Mouse (Mus musculus) liver, embryonic 14.5 days (tissue): ENCODE data around the gene Sos2. TPM values are rescaled to one million over a fixed set of nuclear protein-coding genes. Genes with fewer than 3 reads are reported as not detected.

Experiments
- ATAC-seq: fragments of 200-750 bp; cut with Nextera tagmentation; 2 replicates; pipeline ENCODE4 v1.8.0; 2017; ENCODE audit warnings: moderate number of reproducible peaks, mild to moderate bottlenecking, moderate library complexity; ENCODE audit not compliant: insufficient read depth
- DNase-seq, 3 experiments: peaks; one replicate each; pipeline ENCODE4 v3.0.0-alpha.2; 2012 to 2013; ENCODE audit warnings: low read depth in 3 of 3, low spot score in 3 of 3
- H3K27ac ChIP-seq: fragments of 300-500 bp; sonication (generic); 2 replicates; pipeline ENCODE4 v1.5.1; 2014; ENCODE audit warnings: moderate library complexity, mild to moderate bottlenecking, control low read depth, inconsistent platforms
- H3K27me3 ChIP-seq: fragments of 300-500 bp; sonication (generic); 2 replicates; pipeline ENCODE4 v1.6.1; 2014; ENCODE audit warnings: mild to moderate bottlenecking, low read length, moderate library complexity; ENCODE audit not compliant: control insufficient read depth, insufficient read depth
- H3K36me3 ChIP-seq: fragments of 300-500 bp; sonication (generic); replicated peaks from 2 replicates; pipeline ENCODE4 v1.6.1; 2014; ENCODE audit warnings: low read depth; ENCODE audit not compliant: control insufficient read depth, insufficient read depth
- H3K4me1 ChIP-seq, 2 experiments: fragments of 200-500 bp in 1 of 2; fragments of 300-500 bp in 1 of 2; sonication (generic) in 1 of 2; replicated peaks; 2 replicates each; pipeline ENCODE4 v1.6.1; 2012 to 2014; ENCODE audit warnings: antibody characterized with exemption in 1 of 2, inconsistent platforms in 1 of 2, low read length in 1 of 2; ENCODE audit not compliant: control insufficient read depth in 2 of 2, insufficient read depth in 2 of 2
- H3K4me2 ChIP-seq: fragments of 300-500 bp; sonication (generic); 2 replicates; pipeline ENCODE4 v1.6.1; 2014; ENCODE audit warnings: low read depth, mild to moderate bottlenecking, control low read depth, moderate library complexity
- H3K4me3 ChIP-seq, 2 experiments: fragments of 200-500 bp in 1 of 2; fragments of 300-500 bp in 1 of 2; sonication (generic) in 1 of 2; 2 replicates each; pipeline ENCODE4 v1.5.1; 2012 to 2014; ENCODE audit warnings: low read depth in 2 of 2, low read length in 2 of 2, mild to moderate bottlenecking in 2 of 2, control low read depth in 1 of 2, inconsistent platforms in 1 of 2, moderate library complexity in 1 of 2; ENCODE audit not compliant: insufficient read depth in 1 of 2
- H3K9ac ChIP-seq: fragments of 300-500 bp; sonication (generic); replicated peaks from 2 replicates; pipeline ENCODE4 v1.6.1; 2014; ENCODE audit warnings: mild to moderate bottlenecking, control low read depth, moderate library complexity
- H3K9me3 ChIP-seq: fragments of 300-500 bp; sonication (generic); 2 replicates; pipeline ENCODE4 v1.6.1; 2016; ENCODE audit warnings: low read length, mixed read lengths; ENCODE audit not compliant: control insufficient read depth
- CTCF ChIP-seq: IDR thresholded peaks from 2 replicates; pipeline ENCODE4 v1.5.1; 2016; ENCODE audit warnings: antibody characterized with exemption, low read depth, control low read depth
- EP300 ChIP-seq: IDR thresholded peaks from 2 replicates; pipeline ENCODE4 v1.6.1; 2016; ENCODE audit warnings: antibody characterized with exemption, low read depth
- WGBS: fragments of 180-500 bp; shearing (Covaris S2); extraction: QIAGEN DNeasy Blood & Tissue Kit; methylation state at CpG from one replicate; pipeline ENCODE4 v1.1.7; 2014; ENCODE audit not compliant: insufficient replicate concordance; 5-methylcytosine and 5-hydroxymethylcytosine counted together
- microRNA-seq: library from miRNA; unstranded; fragments of <30 nt; microRNA quantifications from one replicate; pipeline ENCODE4, GENCODE M21; 2016
- polyA plus RNA-seq, 2 experiments: library from polyadenylated mRNA; depleted of rRNA in 1 of 2; stranded (reverse) in 1 of 2; unstranded in 1 of 2; fragments of >200 nt; fragmentation: Nextera tagmentation in 1 of 2; extraction: Ambion mirVana in 1 of 2; gene quantifications; 2 replicates each; pipeline versions ENCODE4 v1.2.1 to v1.2.3; 2012 to 2014

The Sos2 gene
- polyA plus RNA-seq, 2 experiments = 3.6 to 7.6 TPM

DNA sequence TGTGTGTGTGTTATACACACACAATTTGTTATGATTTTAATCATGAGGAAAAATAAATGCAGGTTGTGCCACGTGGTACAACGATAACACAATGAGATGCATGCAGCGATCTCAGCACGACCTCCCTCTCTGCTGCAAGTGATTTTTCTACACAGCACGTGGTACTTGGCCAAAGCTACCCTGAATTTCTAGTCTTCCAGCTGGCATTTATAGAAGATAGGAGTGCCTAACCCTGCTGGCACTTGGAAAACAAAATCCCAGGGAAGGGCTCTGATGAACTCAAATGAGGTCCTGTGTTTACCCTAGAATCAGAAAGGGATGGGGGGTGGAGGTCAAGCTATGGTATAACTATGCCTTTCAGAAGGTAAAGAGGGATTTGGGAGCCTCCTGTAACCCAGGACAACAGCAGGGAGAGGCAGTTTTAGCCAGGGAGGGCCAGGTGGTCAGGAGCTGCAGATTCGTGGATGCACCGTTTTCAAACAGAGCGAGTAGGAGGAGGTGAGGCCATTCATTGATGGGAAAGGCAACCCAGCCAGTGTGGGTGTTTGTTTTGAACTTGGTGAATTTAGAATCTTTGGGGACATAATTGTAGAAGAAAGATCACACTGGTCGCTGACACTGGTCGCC lies 144.9 kb downstream of the Sos2 start:
- Histone ChIP-seq H3K27me3 (no peaks in the 10 kb centered on the region), H3K4me1 (peaks cover 3 to 39% of the 10 kb centered on the region in 2 experiments), H3K4me2 (peak overlapping the region; percentile 57), H3K9ac (no peak overlapping the region), H3K27ac (no peak overlapping the region), H3K9me3 (no peaks in the 10 kb centered on the region), H3K4me3 (no peak overlapping the region), H3K36me3 (no peaks in the 10 kb centered on the region)
- ATAC-seq (no peak), DNase-seq (no peak)
- WGBS = 58% methylated on average over 10 of the region's 10 CpGs
- TF ChIP-seq CTCF = no peak
- TF ChIP-seq EP300 = no peak

Small RNA genes lying within 50 kb of the gene (microRNA-seq; reads per million reads assigned to microRNA genes)
- gene Gm23018 = not detected

Other genes starting within 250 kb of the Sos2 start
- gene Vcpkmt, start 98.8 kb downstream of the Sos2 start, polyA plus RNA-seq (2012; rRNA removed) = 3.9 and 7.4 TPM in 2 replicates
- gene Vcpkmt, start 98.8 kb downstream of the Sos2 start, polyA plus RNA-seq (2014; fragmentation: Nextera tagmentation; extraction: Ambion mirVana) = 12.4 and 13.8 TPM in 2 replicates
- gene L2hgdh, start 43.0 kb upstream of the Sos2 start, polyA plus RNA-seq (2012; rRNA removed) = 5.4 and 7.5 TPM in 2 replicates
- 9.3 and 11.6 TPM in 2 replicates for gene L2hgdh, start 43.0 kb upstream of the Sos2 start, polyA plus RNA-seq (2014; fragmentation: Nextera tagmentation; extraction: Ambion mirVana)
- gene Atp5s, start 43.1 kb upstream of the Sos2 start, polyA plus RNA-seq (2012; rRNA removed) = 8.1 and 12.0 TPM in 2 replicates
- 20.7 and 22.0 TPM in 2 replicates for gene Atp5s, start 43.1 kb upstream of the Sos2 start, polyA plus RNA-seq (2014; fragmentation: Nextera tagmentation; extraction: Ambion mirVana)
- gene Cdkl1, start 109.4 kb upstream of the Sos2 start, polyA plus RNA-seq (2012; rRNA removed) = 0.48 and 0.80 TPM in 2 replicates
- gene Cdkl1, start 109.4 kb upstream of the Sos2 start, polyA plus RNA-seq (2014; fragmentation: Nextera tagmentation; extraction: Ambion mirVana) = 1.4 and 1.7 TPM in 2 replicates
- gene Atl1, start 210.8 kb upstream of the Sos2 start, polyA plus RNA-seq (2012; rRNA removed) = 0.43 and 0.73 TPM in 2 replicates
- gene Atl1, start 210.8 kb upstream of the Sos2 start, polyA plus RNA-seq (2014; fragmentation: Nextera tagmentation; extraction: Ambion mirVana) = 1.1 and 2.1 TPM in 2 replicates
- 9.8 and 13.6 TPM in 2 replicates for gene Map4k5, start 211.3 kb upstream of the Sos2 start, polyA plus RNA-seq (2012; rRNA removed)
- 26.9 and 30.7 TPM in 2 replicates for gene Map4k5, start 211.3 kb upstream of the Sos2 start, polyA plus RNA-seq (2014; fragmentation: Nextera tagmentation; extraction: Ambion mirVana)